Mouse (Mus musculus): Measurements from ENCODE around the gene Csf2rb2. TPM values are rescaled to one million over a fixed set of nuclear protein-coding genes. Genes with fewer than 3 reads are reported as not detected.

Gene Csf2rb2
- polyA plus RNA-seq, 1 experiment from 2014 or later = 0.10 TPM

GRCm38 (mm10) chr15:78247659-78248058 is 57.9 kb downstream of the Csf2rb2 start:
- Histone ChIP-seq H3K4me2 (no peak overlapping the region), H3K27ac (no peak overlapping the region), H3K27me3 (peaks cover 8% of the 10 kb centered on the region), H3K4me3 (replicated peaks) (no peak overlapping the region), H3K4me1 (replicated peaks) (no peaks in the 10 kb centered on the region), H3K36me3 (no peaks in the 10 kb centered on the region), H3K9ac (replicated peaks) (no peak overlapping the region), H3K9me3 (no peaks in the 10 kb centered on the region)
- ATAC-seq (ENCODE audit: insufficient number of reproducible peaks, insufficient read depth, low FRiP score, low TSS enrichment, low read depth) = no peak
- WGBS = 71% methylated on average over 2 of the region's 2 CpGs

GRCm38 (mm10) chr15:78246143-78247116 is 59.1 kb downstream of the Csf2rb2 start:
- Histone ChIP-seq H3K9me3 (no peaks in the 10 kb centered on the region), H3K4me2 (no peak overlapping the region), H3K27ac (no peak overlapping the region), H3K9ac (replicated peaks) (no peak overlapping the region), H3K36me3 (no peaks in the 10 kb centered on the region), H3K4me3 (replicated peaks) (no peak overlapping the region), H3K27me3 (peaks cover 3% of the 10 kb centered on the region; the same call in 1 of the 2 replicates), H3K4me1 (replicated peaks) (no peaks in the 10 kb centered on the region)
- ATAC-seq (ENCODE audit: insufficient number of reproducible peaks, insufficient read depth, low FRiP score, low TSS enrichment, low read depth) = no peak
- WGBS = 75% methylated on average over 18 of the region's 18 CpGs

- no peaks in the 10 kb centered on the region; the same call in 1 of the 2 replicates for H3K4me1 ChIP-seq (replicated peaks)
- H3K9ac ChIP-seq (replicated peaks) = no peak within 1 kb of the TSS
- no peak within 1 kb of the TSS for H3K27ac ChIP-seq
- H3K9me3 ChIP-seq = no peaks in the 10 kb centered on the region
- no peak for ATAC-seq (ENCODE audit: insufficient number of reproducible peaks, insufficient read depth, low FRiP score, low TSS enrichment, low read depth)
- H3K36me3 ChIP-seq = no peaks in the 10 kb centered on the region
- 74% methylated on average over 7 of the region's 7 CpGs for WGBS
- H3K4me3 ChIP-seq (replicated peaks) = no peak within 1 kb of the TSS
- peaks cover 3% of the 10 kb centered on the region; the same call in 1 of the 2 replicates for H3K27me3 ChIP-seq
- no peak within 1 kb of the TSS for H3K4me2 ChIP-seq
Observed at GRCm38 (mm10) chr15:78244695-78245492, 60.6 kb downstream of the Csf2rb2 start, which contains the start of gene Ncf4. TSS of gene Ncf4 (plus strand) at chr15:78244801.

GRCm38 (mm10) chr15:78243774-78244173 is 61.7 kb downstream of the Csf2rb2 start:
- no peak for ATAC-seq (ENCODE audit: insufficient number of reproducible peaks, insufficient read depth, low FRiP score, low TSS enrichment, low read depth)
- WGBS = 76% methylated on average over 6 of the region's 6 CpGs
- Histone ChIP-seq H3K27me3 (peaks cover 8% of the 10 kb centered on the region; the same call in 1 of the 2 replicates), H3K4me2 (no peak overlapping the region), H3K9me3 (no peaks in the 10 kb centered on the region), H3K36me3 (no peaks in the 10 kb centered on the region), H3K27ac (no peak overlapping the region), H3K9ac (replicated peaks) (no peak overlapping the region), H3K4me3 (replicated peaks) (no peak overlapping the region), H3K4me1 (replicated peaks) (no peaks in the 10 kb centered on the region; the same call in 1 of the 2 replicates)

- H3K9ac ChIP-seq (replicated peaks) = peak overlapping the region; percentile 34; the same call in 1 of the 2 replicates
- 72% methylated on average over 8 of the region's 8 CpGs for WGBS
Observed at GRCm38 (mm10) chr15:78243061-78243460, 62.5 kb downstream of the Csf2rb2 start.

GRCm38 (mm10) chr15:78241335-78241734 is 64.2 kb downstream of the Csf2rb2 start:
- H3K4me3 ChIP-seq (replicated peaks) = no peak overlapping the region
- no peak overlapping the region for H3K27ac ChIP-seq
- no peaks in the 10 kb centered on the region; the same call in 1 of the 2 replicates for H3K4me1 ChIP-seq (replicated peaks)
- H3K9ac ChIP-seq (replicated peaks) = no peak overlapping the region
- 30% methylated on average over 11 of the region's 11 CpGs for WGBS
- H3K36me3 ChIP-seq = no peaks in the 10 kb centered on the region
- ATAC-seq (ENCODE audit: insufficient number of reproducible peaks, insufficient read depth, low FRiP score, low TSS enrichment, low read depth) = no peak
- H3K27me3 ChIP-seq = peaks cover 8% of the 10 kb centered on the region
- H3K4me2 ChIP-seq = no peak overlapping the region
- no peaks in the 10 kb centered on the region for H3K9me3 ChIP-seq

More at GRCm38 (mm10) chr15:78243061-78243460, 62.5 kb downstream of the Csf2rb2 start:
- Histone ChIP-seq H3K4me1 (replicated peaks) (no peaks in the 10 kb centered on the region; the same call in 1 of the 2 replicates), H3K27ac (no peak overlapping the region), H3K9me3 (no peaks in the 10 kb centered on the region), H3K4me2 (no peak overlapping the region), H3K4me3 (replicated peaks) (no peak overlapping the region), H3K36me3 (no peaks in the 10 kb centered on the region), H3K27me3 (peaks cover 11% of the 10 kb centered on the region; the same call in 1 of the 2 replicates)
- ATAC-seq (ENCODE audit: insufficient number of reproducible peaks, insufficient read depth, low FRiP score, low TSS enrichment, low read depth) = no peak

GRCm38 (mm10) chr15:78239956-78240617 is 65.4 kb downstream of the Csf2rb2 start:
- ATAC-seq (ENCODE audit: insufficient number of reproducible peaks, insufficient read depth, low FRiP score, low TSS enrichment, low read depth) = no peak
- H3K4me1 ChIP-seq (replicated peaks) = no peaks in the 10 kb centered on the region; the same call in 1 of the 2 replicates
- no peaks in the 10 kb centered on the region for H3K9me3 ChIP-seq
- H3K9ac ChIP-seq (replicated peaks) = no peak overlapping the region
- H3K36me3 ChIP-seq = no peaks in the 10 kb centered on the region
- H3K4me2 ChIP-seq = no peak overlapping the region
- peaks cover 8% of the 10 kb centered on the region for H3K27me3 ChIP-seq
- WGBS = 63% methylated on average over 14 of the region's 14 CpGs
- no peak overlapping the region for H3K4me3 ChIP-seq (replicated peaks)
- no peak overlapping the region for H3K27ac ChIP-seq

GRCm38 (mm10) chr15:78239453-78239852 is 66.1 kb downstream of the Csf2rb2 start:
- no peak overlapping the region for H3K9ac ChIP-seq (replicated peaks)

GRCm38 (mm10) chr15:78234823-78235509 is 70.6 kb downstream of the Csf2rb2 start:
- H3K4me2 ChIP-seq = no peak overlapping the region
- no peaks in the 10 kb centered on the region for H3K9me3 ChIP-seq
- no peak overlapping the region for H3K4me3 ChIP-seq (replicated peaks)
- no peak for ATAC-seq (ENCODE audit: insufficient number of reproducible peaks, insufficient read depth, low FRiP score, low TSS enrichment, low read depth)
- H3K27ac ChIP-seq = no peak overlapping the region
- peaks cover 8% of the 10 kb centered on the region; the same call in 1 of the 2 replicates for H3K27me3 ChIP-seq
- H3K9ac ChIP-seq (replicated peaks) = no peak overlapping the region
- no peaks in the 10 kb centered on the region for H3K4me1 ChIP-seq (replicated peaks)
- no peaks in the 10 kb centered on the region for H3K36me3 ChIP-seq
- 70% methylated on average over 5 of the region's 5 CpGs for WGBS

More at GRCm38 (mm10) chr15:78239453-78239852, 66.1 kb downstream of the Csf2rb2 start:
- Histone ChIP-seq H3K4me3 (replicated peaks) (no peak overlapping the region), H3K9me3 (no peaks in the 10 kb centered on the region), H3K27ac (no peak overlapping the region), H3K36me3 (no peaks in the 10 kb centered on the region), H3K4me2 (no peak overlapping the region), H3K27me3 (peaks cover 8% of the 10 kb centered on the region; the same call in 1 of the 2 replicates), H3K4me1 (replicated peaks) (no peaks in the 10 kb centered on the region; the same call in 1 of the 2 replicates)
- 31% methylated on average over 10 of the region's 10 CpGs for WGBS
- no peak for ATAC-seq (ENCODE audit: insufficient number of reproducible peaks, insufficient read depth, low FRiP score, low TSS enrichment, low read depth)

All from limb, embryonic 12.5 days (tissue).